Mouse (Mus musculus) kidney, postnatal 36 days (tissue): ENCODE measurements around the gene Tmem208.

Experiments used
- DNase-seq, 2 experiments: peaks; one replicate each; pipeline ENCODE4 v3.0.0; 2021 to 2022; ENCODE audit warnings: mixed read lengths in 2 of 2

Gene Tmem208

GRCm38 (mm10) chr8:105355179-105356024 is 29.2 kb downstream of the Tmem208 start:
- DNase-seq, result peak; percentile 74 to 77

DNA sequence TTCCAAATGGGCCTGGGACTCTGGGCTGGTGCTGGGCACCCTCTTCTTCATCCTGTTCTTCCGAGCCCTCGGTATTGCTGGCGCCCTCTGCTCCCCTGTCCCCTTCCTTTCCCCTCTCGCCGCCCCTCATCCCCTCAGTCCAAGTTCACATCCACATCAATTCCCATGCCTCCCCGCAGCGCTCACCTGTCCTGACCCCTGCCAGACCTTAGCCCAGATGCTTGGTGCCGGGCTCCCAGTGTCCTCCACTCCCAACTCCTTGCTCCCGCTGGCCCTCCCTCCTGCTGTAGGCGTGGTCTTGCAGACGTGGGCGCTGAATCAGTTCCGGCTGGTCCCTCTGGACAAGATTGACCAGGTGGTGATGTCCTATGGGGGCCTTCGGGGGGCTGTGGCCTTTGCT is 30.5 kb downstream of the Tmem208 start:
- DNase-seq, result no peak

DNA sequence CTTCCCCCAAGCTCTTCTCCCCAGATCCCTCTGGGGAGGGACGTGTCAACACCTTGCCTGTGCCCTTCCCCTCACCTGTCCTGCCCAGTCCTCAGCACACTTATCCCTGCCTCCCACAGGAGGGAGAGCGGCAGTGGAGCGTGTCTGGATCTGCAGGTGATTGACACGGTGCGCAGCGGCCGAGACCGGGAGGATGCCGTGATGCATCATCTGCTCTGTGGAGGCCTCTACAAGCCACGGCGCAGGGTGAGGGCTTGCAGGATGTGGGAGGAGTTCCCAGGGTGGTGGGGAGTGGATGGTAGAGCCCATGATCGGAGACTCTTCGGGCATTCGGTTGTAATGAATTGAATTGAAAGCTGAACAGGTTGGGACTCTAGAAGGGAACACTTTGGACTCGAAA is 33.1 kb downstream of the Tmem208 start:
- DNase-seq, result no peak

DNA sequence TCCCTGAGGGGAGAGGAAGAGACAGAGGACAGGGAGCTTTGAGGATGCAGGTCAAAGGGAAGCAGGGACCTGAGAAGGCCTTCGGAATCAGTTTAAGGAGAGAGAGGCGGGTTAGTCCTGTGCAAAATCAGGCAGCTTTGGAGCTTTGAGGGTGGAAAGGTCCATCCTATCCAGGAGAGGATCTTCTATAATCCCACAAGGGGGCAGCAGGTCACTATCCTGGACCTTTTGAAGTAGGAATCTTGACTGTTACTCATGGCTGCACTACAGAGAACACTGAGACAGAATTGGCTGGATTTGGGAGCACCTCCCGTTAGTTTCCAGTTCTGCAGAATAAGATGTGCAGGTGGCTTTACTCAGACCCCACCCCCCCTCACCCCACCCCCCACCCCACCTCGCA is 33.5 kb downstream of the Tmem208 start:
- DNase-seq, result peak in 1 of 2 experiments; percentile 54

DNA sequence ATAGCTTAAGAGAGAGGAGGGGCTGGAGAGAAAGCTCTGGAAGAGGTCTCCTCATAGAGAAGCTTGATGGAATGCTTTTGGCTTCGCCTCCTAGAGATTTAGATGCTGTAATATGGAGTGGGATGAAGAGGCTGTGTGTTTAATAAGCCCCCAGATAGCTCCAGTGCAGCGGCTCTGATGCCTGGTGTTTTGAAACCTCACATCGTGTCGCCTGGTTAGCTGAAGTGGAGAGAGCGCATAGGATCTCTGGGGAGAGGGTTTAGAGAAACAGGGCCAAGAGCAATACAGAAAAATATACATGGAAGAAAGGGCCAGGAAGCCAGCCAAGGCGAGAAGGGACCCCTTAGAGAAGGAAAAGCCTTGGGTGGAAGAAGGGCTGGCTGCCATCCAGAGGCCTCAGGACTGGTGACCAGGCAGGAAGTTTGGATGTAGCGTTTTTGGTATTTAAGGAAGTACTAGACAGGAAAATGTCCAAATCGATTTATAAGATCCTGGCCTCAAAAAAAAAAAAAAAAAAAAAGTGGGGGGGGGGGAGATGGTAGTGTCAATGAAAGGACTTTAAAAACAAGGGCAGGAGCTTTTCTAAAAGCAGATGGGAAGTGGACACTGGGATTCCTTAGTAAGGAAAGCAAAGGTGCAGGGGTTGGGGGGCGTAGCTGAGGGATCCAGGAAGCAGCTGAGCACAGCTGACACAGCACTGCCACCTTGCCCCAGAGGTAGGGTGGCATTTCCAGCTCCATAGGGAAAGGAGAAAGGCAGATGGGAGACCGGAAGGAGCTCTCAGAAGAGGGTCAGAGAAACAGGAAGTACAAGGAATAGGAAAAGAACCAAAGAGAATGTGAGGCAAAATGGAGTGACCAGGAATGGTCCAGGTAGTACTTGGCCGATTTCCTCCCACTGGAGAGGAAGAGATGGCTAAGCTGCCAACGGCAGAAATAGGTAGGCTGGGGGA is 35.9 kb downstream of the Tmem208 start:
- DNase-seq, result peak; percentile 57 to 78

- DNase-seq, result peak in 1 of 2 experiments; percentile 46
These were observed 41.0 kb downstream of the Tmem208 start for GRCm38 (mm10) chr8:105367107-105367506.

GRCm38 (mm10) chr8:105372473-105372872 is 46.3 kb downstream of the Tmem208 start:
- DNase-seq, result no peak

DNA sequence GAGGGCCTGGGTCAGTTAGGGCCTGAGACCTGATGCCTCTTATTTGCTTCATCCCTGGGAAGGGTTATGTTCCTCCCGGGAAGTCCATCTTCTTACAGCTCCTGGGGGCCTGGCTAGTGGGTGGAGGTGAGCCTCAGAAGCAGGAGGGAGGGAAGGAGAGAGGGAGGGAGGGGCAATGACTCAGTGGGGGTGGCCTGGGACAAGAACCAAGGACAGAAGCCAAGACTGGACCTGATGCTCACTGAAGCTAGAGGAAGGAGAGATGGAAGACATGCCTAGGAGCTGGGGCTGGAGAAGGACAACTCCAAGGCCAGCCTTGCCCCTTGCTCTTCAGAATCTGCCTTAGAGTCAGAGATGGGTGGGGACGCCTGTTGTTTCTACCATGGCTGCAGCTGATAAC is 46.9 kb downstream of the Tmem208 start, which contains the start of gene Plekhg4:
Gene Plekhg4, plus strand, starts transcription at position 243 of the 400 bp plus-strand sequence.
- DNase-seq, result no peak

DNA sequence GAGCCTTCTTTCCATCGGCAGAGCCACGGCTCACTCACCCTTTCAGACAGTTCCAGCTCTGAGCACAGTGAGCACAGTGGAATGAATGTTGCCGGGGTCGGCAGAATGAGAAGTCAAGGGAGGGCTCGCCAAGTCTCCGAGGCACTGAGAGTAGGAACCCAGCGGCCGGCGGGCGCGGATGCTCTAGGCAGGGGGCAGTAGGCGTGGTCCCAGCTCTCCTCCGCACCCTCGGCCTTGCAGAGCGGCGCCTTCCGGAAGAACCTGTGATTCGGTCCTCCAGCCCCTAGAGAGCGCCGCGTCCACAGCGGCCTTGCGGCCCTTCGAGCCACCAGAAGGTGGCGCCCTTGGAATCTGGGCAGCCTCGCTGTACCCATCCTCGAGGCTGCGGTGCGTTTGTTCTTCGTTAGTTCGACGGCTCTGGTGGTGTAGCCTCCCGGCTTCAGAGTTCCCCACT is 48.4 kb downstream of the Tmem208 start:
- DNase-seq, result peak in 1 of 2 experiments; percentile 48

DNA sequence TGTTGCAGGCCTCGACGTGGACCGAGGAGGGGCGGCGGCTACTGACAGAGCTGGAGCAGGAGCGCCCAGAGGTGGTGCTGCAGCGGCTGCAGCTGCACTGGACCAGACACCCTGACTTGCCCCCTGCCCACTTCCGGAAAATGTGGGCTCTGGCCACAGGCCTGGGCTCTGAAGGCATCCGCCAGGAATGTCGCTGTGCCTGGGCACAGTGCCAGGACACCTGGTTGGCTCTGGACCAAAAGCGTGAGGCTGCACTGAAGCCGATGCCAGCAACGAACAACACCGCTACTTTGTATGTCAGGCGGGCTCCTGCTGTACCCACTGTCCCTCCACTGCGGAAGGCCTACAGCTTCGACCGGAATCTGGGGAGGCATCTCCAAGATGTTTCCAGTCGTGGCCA is 52.5 kb downstream of the Tmem208 start:
- DNase-seq, result peak; percentile 60 to 85

- no peak for DNase-seq
These were observed 54.2 kb downstream of the Tmem208 start for GRCm38 (mm10) chr8:105380308-105380707.

DNA sequence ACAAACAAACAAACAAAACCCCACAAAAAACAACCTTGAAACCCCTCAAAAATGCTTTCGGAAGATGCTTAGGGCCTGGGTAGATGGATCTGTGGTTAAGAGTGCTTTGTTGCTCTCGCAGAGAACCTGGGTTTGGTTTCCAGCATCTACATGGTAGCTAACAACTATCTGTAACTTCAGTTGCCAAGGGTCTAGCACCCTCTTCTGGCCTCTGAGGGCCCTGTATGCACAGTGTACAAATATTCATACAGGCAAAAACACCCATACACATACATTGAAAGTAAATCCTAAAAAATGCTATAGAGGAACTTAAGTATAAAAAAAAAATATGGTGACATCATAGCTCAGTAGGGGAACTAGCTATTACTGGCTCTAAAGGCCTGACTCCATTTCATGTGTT is 57.9 kb downstream of the Tmem208 start:
- no peak for DNase-seq
